Mouse (Mus musculus) urinary bladder, adult 2 months (tissue): ENCODE results near the gene Ilvbl. TPM values are rescaled to one million over a fixed set of nuclear protein-coding genes. Genes with fewer than 3 reads are reported as not detected.
"Not testable (repeated sequence)": the region's sequence is repeated elsewhere in the genome, so short reads cannot be mapped to it uniquely, and the experiment has no call there.

ENCODE experiments used
- DNase-seq: peaks from one replicate; pipeline ENCODE4 v3.0.0; 2022; ENCODE audit warnings: low spot score
- polyA plus RNA-seq: library from polyadenylated mRNA; depleted of rRNA; stranded (reverse); fragments of >200 nt; gene quantifications from 2 replicates; pipeline ENCODE4 v1.2.3, GENCODE M21; 2012; rRNA removed

Gene Ilvbl
- polyA plus RNA-seq, 1 experiment: 38.6 TPM

- peak; percentile 48 for DNase-seq
Measured at GRCm38 (mm10) chr10:78591406-78592328, 17.5 kb downstream of the Ilvbl start, which contains the start of gene Syde1. Gene Syde1, minus strand, starts transcription at chr10:78591964.

- no peak for DNase-seq
Measured at GRCm38 (mm10) chr10:78592856-78593379, 18.8 kb downstream of the Ilvbl start.

- no peak for DNase-seq
Measured at GRCm38 (mm10) chr10:78593736-78594135, 19.6 kb downstream of the Ilvbl start.

GRCm38 (mm10) chr10:78594157-78594556 is 20.0 kb downstream of the Ilvbl start:
- DNase-seq: no peak

- DNase-seq: no peak
Measured at GRCm38 (mm10) chr10:78594566-78594965, 20.4 kb downstream of the Ilvbl start.

GRCm38 (mm10) chr10:78599865-78600264 is 25.7 kb downstream of the Ilvbl start:
- DNase-seq: no peak

GRCm38 (mm10) chr10:78605080-78605479 is 30.9 kb downstream of the Ilvbl start:
- no peak for DNase-seq

- no peak for DNase-seq
Measured at GRCm38 (mm10) chr10:78607602-78608001, 33.5 kb downstream of the Ilvbl start.

- DNase-seq: no peak
Measured at GRCm38 (mm10) chr10:78617974-78618373, 43.8 kb downstream of the Ilvbl start, which contains the start of gene Olfr1357. Gene Olfr1357, minus strand, starts transcription at chr10:78618074.

- DNase-seq: not testable (repeated sequence)
Measured at GRCm38 (mm10) chr10:78623143-78623542, 49.0 kb downstream of the Ilvbl start.

- DNase-seq: no peak
Measured at GRCm38 (mm10) chr10:78630194-78630593, 56.0 kb downstream of the Ilvbl start.

GRCm38 (mm10) chr10:78632311-78632710 is 58.2 kb downstream of the Ilvbl start:
- no peak for DNase-seq

Other genes starting within 250 kb of the Ilvbl start
- 75.1 and 81.3 TPM in 2 replicates for gene Agpat3, start 221.9 kb upstream of the Ilvbl start, polyA plus RNA-seq
- 149 and 195 TPM in 2 replicates for gene Rrp1, start 161.3 kb upstream of the Ilvbl start, polyA plus RNA-seq
- gene Cstb, start 148.7 kb upstream of the Ilvbl start, polyA plus RNA-seq: 205 and 261 TPM in 2 replicates
- gene Pdxk, start 109.4 kb upstream of the Ilvbl start, polyA plus RNA-seq: 28.2 and 33.3 TPM in 2 replicates
- not detected in 2 replicates for gene Olfr1358, start 56.9 kb upstream of the Ilvbl start, polyA plus RNA-seq
- gene Syde1, start 17.6 kb downstream of the Ilvbl start, polyA plus RNA-seq: 27.8 and 29.4 TPM in 2 replicates
- gene Olfr1357, start 43.7 kb downstream of the Ilvbl start, polyA plus RNA-seq: not detected in 2 replicates
- 0.09 TPM in 1 of 2 replicates, not detected in the other for gene Casp14, start 143.9 kb downstream of the Ilvbl start, polyA plus RNA-seq
- 0.03 TPM in 1 of 2 replicates, not detected in the other for gene Ccdc105, start 178.7 kb downstream of the Ilvbl start, polyA plus RNA-seq
- gene Slc1a6, start 206.2 kb downstream of the Ilvbl start, polyA plus RNA-seq: 1.3 and 1.4 TPM in 2 replicates